Mouse (Mus musculus) ES-Bruce4 (cell line): ENCODE data around the gene Tmeff1.

Experiments used
- CTCF ChIP-seq: IDR thresholded peaks from one replicate; pipeline ENCODE4 v1.8.1; 2011; ENCODE audit warnings: low read depth, low read length
- EP300 ChIP-seq: IDR thresholded peaks from 2 replicates; pipeline ENCODE4 v1.6.1; 2011; ENCODE audit warnings: low read depth, low read length; ENCODE audit not compliant: insufficient read depth
- POLR2A ChIP-seq: IDR thresholded peaks from one replicate; pipeline ENCODE4 v1.8.1; 2011; ENCODE audit warnings: low read length; ENCODE audit not compliant: insufficient read depth

- no peak for TF ChIP-seq CTCF
- no peak for TF ChIP-seq EP300
- no peak for TF ChIP-seq POLR2A
Measured at GRCm38 (mm10) chr4:48596111-48596510, 11.1 kb downstream of the Tmeff1 start.
